Mouse (Mus musculus): ENCODE measurements around the gene Sox12. TPM values are rescaled to one million over a fixed set of nuclear protein-coding genes. Genes with fewer than 3 reads are reported as not detected.

The Sox12 gene
- polyA plus RNA-seq (2014; fragmentation: Nextera tagmentation; extraction: Ambion mirVana) = 13.1 and 15.0 TPM in 2 replicates

DNA sequence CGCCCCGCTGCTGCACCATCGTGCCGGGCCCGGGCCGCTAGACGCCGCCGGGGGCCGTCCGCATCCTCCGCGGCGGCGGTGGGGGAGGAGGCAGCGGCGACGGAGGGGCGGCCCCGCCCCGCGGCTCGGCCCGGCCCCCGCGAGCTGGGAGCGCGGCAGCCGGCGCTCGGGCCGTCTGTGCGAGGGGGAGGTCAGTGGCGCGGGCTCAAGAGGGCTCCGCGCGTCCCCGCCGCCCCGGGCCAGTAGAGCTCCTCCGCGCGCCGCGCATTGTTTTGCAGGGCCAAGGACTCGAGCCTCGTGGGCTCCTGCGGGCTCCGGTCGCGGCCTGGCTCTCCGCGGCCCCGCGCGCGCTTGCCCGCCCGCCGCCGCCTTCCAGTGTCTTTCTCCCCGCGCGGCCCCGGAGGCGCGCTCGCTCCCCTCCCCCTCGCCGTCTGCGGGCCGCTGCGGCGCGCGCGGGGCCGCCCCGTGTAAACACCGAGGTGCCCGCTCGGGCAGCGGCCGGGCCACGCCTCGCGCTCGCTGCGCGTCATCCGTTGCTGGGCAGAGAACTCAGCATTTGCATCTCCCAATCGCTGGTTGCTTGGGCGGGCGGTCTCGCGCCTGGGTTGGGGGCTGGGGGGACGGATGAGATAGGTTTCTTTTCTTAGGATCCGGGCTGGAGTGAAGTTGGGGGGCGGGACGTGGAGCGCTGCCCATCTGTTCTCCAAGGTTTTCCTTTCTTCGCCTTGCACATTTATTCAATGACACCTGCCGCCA, at the start of gene Sox12:
TSS of gene Sox12 (minus strand) at position 384 of the 756 bp plus-strand sequence.
- Histone ChIP-seq H3K27me3 (ENCODE audit: control insufficient read depth, insufficient read depth, low read length) (no peaks in the 10 kb centered on the region), H3K9ac (ENCODE audit: low read length) (peak within 1 kb of the TSS; percentile 99), H3K36me3 (ENCODE audit: control insufficient read depth, insufficient read depth, low read length) (peaks cover 17% of the 10 kb centered on the region), H3K4me2 (ENCODE audit: low read length) (peak within 1 kb of the TSS; percentile 97), H3K27ac (replicated peaks in 1 of 2; ENCODE audit: control insufficient read depth in 1 of 2, insufficient read depth in 1 of 2, low read depth in 2 of 2, low read length in 2 of 2) (peak within 1 kb of the TSS; percentile 99 to 100), H3K9me3 (ENCODE audit: control insufficient read depth, low read length) (no peaks in the 10 kb centered on the region), H3K4me1 (ENCODE audit: control insufficient read depth in 2 of 2, insufficient read depth in 2 of 2, low read length in 2 of 2) (peaks cover 14 to 38% of the 10 kb centered on the region in 2 experiments), H3K4me3 (ENCODE audit: control insufficient read depth in 1 of 2, insufficient read depth in 1 of 2, low read depth in 1 of 2, low read length in 2 of 2) (peak within 1 kb of the TSS; percentile 95 to 99)
- WGBS = under 1% methylated on average over 88 of the region's 104 CpGs
- ATAC-seq (ENCODE audit: insufficient number of reproducible peaks, insufficient read depth, low FRiP score, low read depth) = peak; percentile 58

- H3K9me3 ChIP-seq (ENCODE audit: control insufficient read depth, low read length) = no peaks in the 10 kb centered on the region
- H3K4me1 ChIP-seq (ENCODE audit: control insufficient read depth in 2 of 2, insufficient read depth in 2 of 2, low read length in 2 of 2) = peaks cover 12 to 22% of the 10 kb centered on the region in 2 experiments
- WGBS = 17% methylated on average over 5 of the region's 5 CpGs
- H3K36me3 ChIP-seq (ENCODE audit: control insufficient read depth, insufficient read depth, low read length) = no peaks in the 10 kb centered on the region
- H3K27ac ChIP-seq (replicated peaks in 1 of 2; ENCODE audit: control insufficient read depth in 1 of 2, insufficient read depth in 1 of 2, low read depth in 2 of 2, low read length in 2 of 2) = 0 out of 4 replicates have a peak overlapping the region, but pooled peaks of 1 of the 2 experiments have one; percentile 6
- peak overlapping the region; percentile 30; the same call in 1 of the 2 replicates for H3K9ac ChIP-seq (ENCODE audit: low read length)
- no peak for ATAC-seq (ENCODE audit: insufficient number of reproducible peaks, insufficient read depth, low FRiP score, low read depth)
- H3K27me3 ChIP-seq (ENCODE audit: control insufficient read depth, insufficient read depth, low read length) = no peaks in the 10 kb centered on the region
- no peak overlapping the region for H3K4me3 ChIP-seq (ENCODE audit: control insufficient read depth in 1 of 2, insufficient read depth in 1 of 2, low read depth in 1 of 2, low read length in 2 of 2)
- no peak overlapping the region for H3K4me2 ChIP-seq (ENCODE audit: low read length)
Measured at GRCm38 (mm10) chr2:152447461-152447860, 49.6 kb upstream of the Sox12 start.

DNA sequence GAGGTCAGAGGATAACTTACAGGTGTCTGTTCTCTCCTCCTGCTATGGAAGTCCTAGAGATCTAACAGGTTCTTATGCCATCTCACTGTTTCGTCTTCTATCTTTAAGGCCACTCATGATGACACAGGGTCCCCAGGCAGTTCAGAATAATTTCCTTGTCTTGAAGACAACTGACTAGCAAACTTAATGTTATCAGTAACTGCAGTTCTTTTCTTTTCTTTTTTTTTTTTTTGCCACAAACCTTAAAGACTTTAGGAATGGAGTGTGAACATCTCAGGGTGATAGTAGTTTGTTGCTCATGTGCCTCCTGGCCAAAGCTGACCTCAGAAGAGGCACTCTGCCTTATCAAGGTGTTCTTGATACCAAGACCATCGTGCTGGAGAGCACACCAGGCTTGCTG, 48.8 kb upstream of the Sox12 start:
- Histone ChIP-seq H3K27ac (replicated peaks in 1 of 2; ENCODE audit: control insufficient read depth in 1 of 2, insufficient read depth in 1 of 2, low read depth in 2 of 2, low read length in 2 of 2) (no peak overlapping the region), H3K27me3 (ENCODE audit: control insufficient read depth, insufficient read depth, low read length) (no peaks in the 10 kb centered on the region), H3K36me3 (ENCODE audit: control insufficient read depth, insufficient read depth, low read length) (no peaks in the 10 kb centered on the region), H3K4me2 (ENCODE audit: low read length) (no peak overlapping the region), H3K9me3 (ENCODE audit: control insufficient read depth, low read length) (no peaks in the 10 kb centered on the region), H3K9ac (ENCODE audit: low read length) (no peak overlapping the region), H3K4me3 (ENCODE audit: control insufficient read depth in 1 of 2, insufficient read depth in 1 of 2, low read depth in 1 of 2, low read length in 2 of 2) (no peak overlapping the region), H3K4me1 (ENCODE audit: control insufficient read depth in 2 of 2, insufficient read depth in 2 of 2, low read length in 2 of 2) (peaks cover 12 to 22% of the 10 kb centered on the region in 2 experiments)
- ATAC-seq (ENCODE audit: insufficient number of reproducible peaks, insufficient read depth, low FRiP score, low read depth) = no peak
- WGBS = 36% methylated on average over 2 of the region's 2 CpGs

GRCm38 (mm10) chr2:152443281-152443680, 45.4 kb upstream of the Sox12 start:
- WGBS = 77% methylated on average over 8 of the region's 8 CpGs
- Histone ChIP-seq H3K9ac (ENCODE audit: low read length) (no peak overlapping the region), H3K4me2 (ENCODE audit: low read length) (no peak overlapping the region), H3K27ac (replicated peaks in 1 of 2; ENCODE audit: control insufficient read depth in 1 of 2, insufficient read depth in 1 of 2, low read depth in 2 of 2, low read length in 2 of 2) (no peak overlapping the region), H3K27me3 (ENCODE audit: control insufficient read depth, insufficient read depth, low read length) (no peaks in the 10 kb centered on the region), H3K9me3 (ENCODE audit: control insufficient read depth, low read length) (no peaks in the 10 kb centered on the region), H3K36me3 (ENCODE audit: control insufficient read depth, insufficient read depth, low read length) (no peaks in the 10 kb centered on the region), H3K4me3 (ENCODE audit: control insufficient read depth in 1 of 2, insufficient read depth in 1 of 2, low read depth in 1 of 2, low read length in 2 of 2) (no peak overlapping the region), H3K4me1 (ENCODE audit: control insufficient read depth in 2 of 2, insufficient read depth in 2 of 2, low read length in 2 of 2) (peaks cover 12 to 22% of the 10 kb centered on the region in 2 experiments)
- ATAC-seq (ENCODE audit: insufficient number of reproducible peaks, insufficient read depth, low FRiP score, low read depth) = no peak

GRCm38 (mm10) chr2:152442322-152442721, 44.5 kb upstream of the Sox12 start:
- H3K4me1 ChIP-seq (ENCODE audit: control insufficient read depth in 2 of 2, insufficient read depth in 2 of 2, low read length in 2 of 2) = peaks cover 9 to 16% of the 10 kb centered on the region in 2 experiments
- WGBS = 81% methylated on average over 4 of the region's 4 CpGs
- no peaks in the 10 kb centered on the region for H3K27me3 ChIP-seq (ENCODE audit: control insufficient read depth, insufficient read depth, low read length)
- H3K9me3 ChIP-seq (ENCODE audit: control insufficient read depth, low read length) = no peaks in the 10 kb centered on the region
- no peaks in the 10 kb centered on the region for H3K36me3 ChIP-seq (ENCODE audit: control insufficient read depth, insufficient read depth, low read length)
- H3K27ac ChIP-seq (replicated peaks in 1 of 2; ENCODE audit: control insufficient read depth in 1 of 2, insufficient read depth in 1 of 2, low read depth in 2 of 2, low read length in 2 of 2) = no peak overlapping the region
- no peak for ATAC-seq (ENCODE audit: insufficient number of reproducible peaks, insufficient read depth, low FRiP score, low read depth)
- H3K4me3 ChIP-seq (ENCODE audit: control insufficient read depth in 1 of 2, insufficient read depth in 1 of 2, low read depth in 1 of 2, low read length in 2 of 2) = no peak overlapping the region
- H3K4me2 ChIP-seq (ENCODE audit: low read length) = no peak overlapping the region
- H3K9ac ChIP-seq (ENCODE audit: low read length) = no peak overlapping the region

- Histone ChIP-seq H3K9me3 (ENCODE audit: control insufficient read depth, low read length) (no peaks in the 10 kb centered on the region), H3K9ac (ENCODE audit: low read length) (no peak overlapping the region), H3K27me3 (ENCODE audit: control insufficient read depth, insufficient read depth, low read length) (no peaks in the 10 kb centered on the region), H3K4me2 (ENCODE audit: low read length) (no peak overlapping the region), H3K4me3 (ENCODE audit: control insufficient read depth in 1 of 2, insufficient read depth in 1 of 2, low read depth in 1 of 2, low read length in 2 of 2) (no peak overlapping the region), H3K36me3 (ENCODE audit: control insufficient read depth, insufficient read depth, low read length) (no peaks in the 10 kb centered on the region), H3K4me1 (ENCODE audit: control insufficient read depth in 2 of 2, insufficient read depth in 2 of 2, low read length in 2 of 2) (peaks cover 13 to 24% of the 10 kb centered on the region in 2 experiments), H3K27ac (replicated peaks in 1 of 2; ENCODE audit: control insufficient read depth in 1 of 2, insufficient read depth in 1 of 2, low read depth in 2 of 2, low read length in 2 of 2) (no peak overlapping the region)
- 85% methylated on average over 2 of the region's 2 CpGs for WGBS
- no peak for ATAC-seq (ENCODE audit: insufficient number of reproducible peaks, insufficient read depth, low FRiP score, low read depth)
Measured at GRCm38 (mm10) chr2:152439833-152440232, 42.0 kb upstream of the Sox12 start.

- no peaks in the 10 kb centered on the region for H3K9me3 ChIP-seq (ENCODE audit: control insufficient read depth, low read length)
- no peak overlapping the region for H3K9ac ChIP-seq (ENCODE audit: low read length)
- no peak overlapping the region for H3K27ac ChIP-seq (replicated peaks in 1 of 2; ENCODE audit: control insufficient read depth in 1 of 2, insufficient read depth in 1 of 2, low read depth in 2 of 2, low read length in 2 of 2)
- no peak overlapping the region for H3K4me3 ChIP-seq (ENCODE audit: control insufficient read depth in 1 of 2, insufficient read depth in 1 of 2, low read depth in 1 of 2, low read length in 2 of 2)
- H3K4me2 ChIP-seq (ENCODE audit: low read length) = no peak overlapping the region
- no peaks in the 10 kb centered on the region for H3K36me3 ChIP-seq (ENCODE audit: control insufficient read depth, insufficient read depth, low read length)
- WGBS = 75% methylated on average over 1 of the region's 1 CpGs
- H3K4me1 ChIP-seq (ENCODE audit: control insufficient read depth in 2 of 2, insufficient read depth in 2 of 2, low read length in 2 of 2) = peaks cover 13 to 21% of the 10 kb centered on the region in 2 experiments
- no peak for ATAC-seq (ENCODE audit: insufficient number of reproducible peaks, insufficient read depth, low FRiP score, low read depth)
- no peaks in the 10 kb centered on the region for H3K27me3 ChIP-seq (ENCODE audit: control insufficient read depth, insufficient read depth, low read length)
Measured at GRCm38 (mm10) chr2:152438963-152439362, 41.1 kb upstream of the Sox12 start.

Measured in heart, embryonic 14.5 days (tissue).